Mouse (Mus musculus): ENCODE results near the gene Trmt1.

Gene Trmt1

GRCm38 (mm10) chr8:84708774-84709475 lies 22.8 kb downstream of the Trmt1 start:
- in situ Hi-C loops (cut with MboI): loop anchor here (5.0 kb wide), 1 partner anchor 103 kb away; no protein-coding TSS in a partner anchor

GRCm38 (mm10) chr8:84709931-84710330 lies 23.8 kb downstream of the Trmt1 start:
- in situ Hi-C loops (cut with MboI): loop anchor here (5.0 kb wide), 1 partner anchor 102 kb away; no protein-coding TSS in a partner anchor

GRCm38 (mm10) chr8:84711312-84711711 lies 25.2 kb downstream of the Trmt1 start:
- in situ Hi-C loops (cut with MboI): no loop called here

GRCm38 (mm10) chr8:84711933-84712758 lies 26.0 kb downstream of the Trmt1 start:
- in situ Hi-C loops (cut with MboI): no loop called here

- in situ Hi-C loops (cut with MboI): no loop called here
These were observed 26.6 kb downstream of the Trmt1 start for GRCm38 (mm10) chr8:84712759-84713120.

- in situ Hi-C loops (cut with MboI): no loop called here
These were observed 27.3 kb downstream of the Trmt1 start for GRCm38 (mm10) chr8:84713381-84713780.

GRCm38 (mm10) chr8:84714161-84714560 lies 28.1 kb downstream of the Trmt1 start:
- in situ Hi-C loops (cut with MboI): no loop called here

GRCm38 (mm10) chr8:84715893-84716468 lies 29.9 kb downstream of the Trmt1 start:
- in situ Hi-C loops (cut with MboI): no loop called here

- in situ Hi-C loops (cut with MboI): no loop called here
These were observed 30.7 kb downstream of the Trmt1 start for GRCm38 (mm10) chr8:84716790-84717189.

GRCm38 (mm10) chr8:84718476-84718875 lies 32.4 kb downstream of the Trmt1 start:
- in situ Hi-C loops (cut with MboI): no loop called here

GRCm38 (mm10) chr8:84718959-84719690 lies 33.0 kb downstream of the Trmt1 start:
- in situ Hi-C loops (cut with MboI): no loop called here

- in situ Hi-C loops (cut with MboI): no loop called here
These were observed 36.4 kb downstream of the Trmt1 start for GRCm38 (mm10) chr8:84722530-84722849.

GRCm38 (mm10) chr8:84722850-84723570 lies 36.9 kb downstream of the Trmt1 start, which contains the start of gene G430095P16Rik:
Gene G430095P16Rik (plus strand): TSS chr8:84723007.
- in situ Hi-C loops (cut with MboI): no loop called here

GRCm38 (mm10) chr8:84723571-84723900 lies 37.4 kb downstream of the Trmt1 start:
- in situ Hi-C loops (cut with MboI): no loop called here

GRCm38 (mm10) chr8:84724683-84725082 lies 38.6 kb downstream of the Trmt1 start:
- in situ Hi-C loops (cut with MboI): no loop called here

- in situ Hi-C loops (cut with MboI): no loop called here
These were observed 39.3 kb downstream of the Trmt1 start for GRCm38 (mm10) chr8:84725246-84725940.

- in situ Hi-C loops (cut with MboI): no loop called here
These were observed 39.8 kb downstream of the Trmt1 start for GRCm38 (mm10) chr8:84725941-84726259.

- in situ Hi-C loops (cut with MboI): no loop called here
These were observed 42.4 kb downstream of the Trmt1 start for GRCm38 (mm10) chr8:84728474-84728873.

- in situ Hi-C loops (cut with MboI): no loop called here
These were observed 43.8 kb downstream of the Trmt1 start for GRCm38 (mm10) chr8:84729921-84730362.

- in situ Hi-C loops (cut with MboI): no loop called here
These were observed 44.6 kb downstream of the Trmt1 start for GRCm38 (mm10) chr8:84730541-84731370.
